Mouse (Mus musculus) gastrocnemius, postnatal 36 days (tissue): ENCODE results near the gene 1600002K03Rik. TPM values are rescaled to one million over a fixed set of nuclear protein-coding genes. Genes with fewer than 3 reads are reported as not detected.

Experiments used
- DNase-seq, 2 experiments: peaks; one replicate each; pipeline ENCODE4 v3.0.0; 2022
- intact Hi-C: fragments of 180-260 bp; cut with DNase I; formaldehyde crosslinking; loops from one replicate; pipeline ENCODE4 v1.15.1; 2025
- total RNA-seq, 2 experiments: library from RNA; stranded (reverse); gene quantifications; 2 replicates each; pipeline ENCODE4 v1.2.3; 2021

1600002K03Rik gene
- total RNA-seq, 2 experiments from 2014 or later = 4.7 to 5.1 TPM

DNA sequence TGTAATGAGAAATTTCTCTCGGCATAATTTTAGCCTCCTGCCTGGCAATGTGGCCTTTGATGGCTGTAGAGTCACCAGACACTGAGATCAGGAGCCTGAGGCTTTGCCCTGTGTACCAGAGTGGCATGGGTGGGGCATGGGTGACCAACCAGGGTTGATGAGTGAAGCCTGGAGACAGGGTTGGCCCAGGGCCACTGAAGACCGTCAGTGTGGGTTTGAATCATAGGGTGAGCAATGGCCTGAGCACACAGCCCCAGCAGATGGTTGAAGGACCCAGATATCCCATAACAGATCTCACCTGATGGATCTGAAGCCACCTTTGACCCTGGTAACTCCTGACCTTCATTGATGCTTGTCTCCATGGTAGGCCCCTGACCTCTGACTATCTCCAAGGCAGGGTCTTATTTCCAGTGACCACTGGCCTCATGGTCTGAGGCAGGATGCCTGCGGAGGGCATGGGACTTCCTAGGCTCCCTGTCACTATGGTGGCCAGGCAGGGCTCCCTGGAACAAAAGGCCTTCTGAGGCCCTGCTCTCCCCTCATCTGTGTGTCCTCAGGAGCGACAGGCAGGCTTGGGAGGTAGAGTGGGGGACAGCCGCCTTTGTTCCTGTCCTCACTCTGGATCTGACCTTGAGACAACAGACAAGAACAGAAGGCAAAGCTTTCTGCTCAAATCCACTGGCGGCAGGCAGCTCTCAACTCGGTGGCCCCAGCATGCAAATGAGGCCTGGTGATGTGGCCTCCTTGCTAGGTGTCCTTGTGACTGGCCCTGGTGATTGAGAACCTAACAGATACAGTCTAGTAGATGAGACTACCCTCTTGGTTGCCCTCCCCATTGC is 4.9 kb downstream of the 1600002K03Rik start:
- no peak for DNase-seq
- intact Hi-C loops = no loop called here

DNA sequence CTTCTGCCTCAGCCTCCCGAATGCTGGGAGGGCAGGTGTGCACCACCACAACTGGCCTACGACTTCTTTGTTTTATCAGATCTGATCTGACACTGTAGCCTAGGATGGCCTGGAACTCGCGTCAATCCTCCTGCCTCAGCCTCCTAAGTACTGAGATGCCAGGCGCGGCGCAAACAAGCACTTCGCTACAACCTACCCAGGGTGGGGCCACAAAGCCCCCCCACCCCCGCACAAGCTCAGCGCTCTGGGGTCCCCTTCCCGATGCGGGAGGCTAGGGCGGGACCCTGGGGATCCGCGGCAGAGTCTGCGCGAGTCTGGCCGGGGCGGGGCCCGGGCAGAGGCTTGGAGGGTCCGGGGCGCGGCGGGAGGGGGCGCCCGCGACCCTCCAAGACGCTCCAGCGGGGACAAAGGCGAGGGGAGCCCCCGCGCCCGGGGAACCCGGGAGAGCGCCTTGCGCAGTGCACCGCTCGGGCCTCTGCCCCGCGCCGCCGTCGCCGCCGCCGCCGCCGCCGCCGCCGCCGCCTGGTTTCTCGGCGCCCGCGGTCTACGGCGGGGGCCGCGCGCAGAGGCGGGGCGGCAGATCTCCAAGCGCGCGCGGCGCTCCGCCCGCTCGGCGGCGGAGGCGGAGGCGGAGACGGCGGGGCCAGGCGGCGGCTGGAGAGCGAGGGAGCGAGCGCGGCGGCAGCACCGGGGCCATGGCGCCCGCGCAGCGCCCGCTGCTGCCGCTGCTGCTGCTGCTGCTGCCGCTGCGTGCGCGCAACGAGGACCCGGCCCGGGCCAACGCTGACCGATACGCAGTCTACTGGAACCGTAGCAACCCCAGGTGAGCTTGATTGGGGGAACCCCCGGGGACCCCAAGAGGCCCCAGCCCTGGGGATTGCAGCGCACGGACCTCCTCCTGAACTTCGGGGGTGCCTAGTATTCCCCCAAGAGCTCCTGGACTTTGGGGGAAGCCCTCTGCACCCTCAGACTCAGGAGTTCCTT is 6.6 kb downstream of the 1600002K03Rik start, which contains the start of gene Efna2:
TSS of gene Efna2 (plus strand) at position 415 of the 984 bp plus-strand sequence.
- intact Hi-C loops = no loop called here

DNA sequence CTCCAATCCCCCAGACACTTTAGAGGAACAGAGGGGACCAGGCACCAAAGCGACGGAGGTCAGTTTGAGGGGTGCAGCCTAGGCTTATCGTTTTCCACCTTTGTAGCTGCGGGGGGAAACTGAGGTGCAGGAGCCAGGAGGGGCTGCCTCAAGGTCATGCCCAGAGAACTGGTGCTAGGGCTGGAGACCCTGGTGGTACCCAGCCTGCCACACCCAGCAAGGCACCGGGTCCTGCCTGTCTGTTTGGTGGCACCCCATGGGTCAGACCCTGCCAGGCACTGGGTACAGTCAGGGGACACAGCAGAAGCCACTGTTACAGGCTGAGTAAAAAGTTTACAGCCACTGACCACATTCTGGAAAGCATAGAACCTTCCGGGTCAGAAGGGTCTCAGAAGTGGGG is 7.5 kb downstream of the 1600002K03Rik start:
- no peak for DNase-seq
- intact Hi-C loops = no loop called here

More for the DNA sequence above, 6.6 kb downstream of the 1600002K03Rik start, which contains the start of gene Efna2:
- no peak for DNase-seq

- intact Hi-C loops = no loop called here
- no peak for DNase-seq
Observed at GRCm38 (mm10) chr10:80180823-80181222, 8.1 kb downstream of the 1600002K03Rik start.

DNA sequence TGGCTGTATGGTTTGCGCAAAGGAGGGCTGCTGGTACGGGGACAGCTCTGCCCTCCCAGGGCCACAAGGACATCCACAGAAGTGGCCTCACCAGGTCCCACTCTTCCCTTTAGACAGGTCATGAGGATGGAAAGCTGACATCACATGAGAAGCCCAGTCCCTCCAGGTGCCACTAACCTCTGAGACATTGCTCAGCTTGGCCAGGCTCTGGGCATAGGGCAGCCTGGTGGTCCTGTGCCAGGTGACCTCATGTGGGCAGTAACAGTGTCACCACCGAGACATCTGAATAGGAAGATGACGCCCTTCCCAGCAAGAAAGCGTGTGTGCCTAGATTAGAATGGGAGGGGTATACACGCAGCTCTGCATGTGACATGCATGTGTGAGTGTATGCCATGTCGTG is 9.8 kb downstream of the 1600002K03Rik start:
- intact Hi-C loops = no loop called here
- DNase-seq = no peak

DNA sequence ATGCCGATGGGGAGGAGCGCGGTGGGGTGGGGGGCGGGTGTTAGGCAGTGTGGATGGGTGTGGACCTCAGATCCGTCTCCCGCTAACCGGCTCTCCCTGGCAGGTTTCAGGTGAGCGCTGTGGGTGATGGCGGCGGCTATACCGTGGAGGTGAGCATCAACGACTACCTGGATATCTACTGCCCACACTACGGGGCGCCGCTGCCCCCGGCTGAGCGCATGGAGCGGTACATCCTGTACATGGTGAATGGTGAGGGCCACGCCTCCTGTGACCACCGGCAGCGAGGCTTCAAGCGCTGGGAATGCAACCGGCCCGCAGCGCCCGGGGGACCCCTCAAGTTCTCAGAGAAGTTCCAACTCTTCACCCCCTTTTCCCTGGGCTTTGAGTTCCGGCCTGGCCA is 13.9 kb downstream of the 1600002K03Rik start:
- no peak for DNase-seq
- intact Hi-C loops = no loop called here

DNA sequence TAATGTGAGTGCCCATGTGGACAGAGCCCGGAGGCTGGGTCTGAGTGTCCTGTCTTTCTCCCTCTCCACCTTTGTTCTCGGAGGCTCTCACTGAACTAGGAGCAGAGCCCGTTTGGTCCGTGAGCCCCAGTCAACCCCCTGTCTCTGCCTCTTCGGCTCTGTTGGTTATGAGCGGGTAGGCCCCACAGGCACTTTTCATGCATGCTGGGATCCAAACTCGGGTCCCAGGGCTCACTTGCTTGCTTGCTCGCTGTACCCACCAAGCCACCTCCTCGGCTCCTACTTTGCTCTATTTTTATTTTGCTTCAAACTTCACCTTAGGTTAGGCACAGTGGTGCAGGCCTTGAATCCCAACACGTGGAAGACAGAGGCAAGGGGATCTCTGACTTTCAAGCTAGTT is 15.0 kb downstream of the 1600002K03Rik start:
- intact Hi-C loops = no loop called here
- DNase-seq = no peak

- intact Hi-C loops = no loop called here
- no peak for DNase-seq
Observed at GRCm38 (mm10) chr10:80188453-80189024, 15.8 kb downstream of the 1600002K03Rik start.

GRCm38 (mm10) chr10:80189999-80190398 is 17.3 kb downstream of the 1600002K03Rik start:
- intact Hi-C loops = no loop called here
- no peak for DNase-seq

GRCm38 (mm10) chr10:80190491-80191051 is 17.8 kb downstream of the 1600002K03Rik start:
- DNase-seq = no peak
- intact Hi-C loops = no loop called here

DNA sequence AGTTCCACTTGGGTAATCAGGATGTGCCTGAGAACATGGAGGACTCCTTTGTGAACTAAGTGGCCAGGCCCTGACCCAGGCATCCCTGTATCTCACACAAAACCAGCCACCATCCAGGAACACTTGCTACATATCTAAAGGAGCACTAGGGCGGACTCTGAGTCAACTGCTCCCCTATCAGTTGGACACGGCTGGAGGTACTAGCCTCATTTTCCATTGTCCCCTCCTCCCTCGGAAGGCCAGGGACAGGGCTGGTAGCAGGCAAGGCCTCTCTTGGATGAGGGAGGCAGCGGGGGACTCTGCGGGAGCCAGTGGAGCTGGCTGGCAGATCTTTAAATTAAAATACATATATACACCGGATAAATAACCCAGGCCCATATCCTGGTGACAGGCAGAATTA is 21.2 kb downstream of the 1600002K03Rik start:
- intact Hi-C loops = no loop called here
- no peak for DNase-seq

DNA sequence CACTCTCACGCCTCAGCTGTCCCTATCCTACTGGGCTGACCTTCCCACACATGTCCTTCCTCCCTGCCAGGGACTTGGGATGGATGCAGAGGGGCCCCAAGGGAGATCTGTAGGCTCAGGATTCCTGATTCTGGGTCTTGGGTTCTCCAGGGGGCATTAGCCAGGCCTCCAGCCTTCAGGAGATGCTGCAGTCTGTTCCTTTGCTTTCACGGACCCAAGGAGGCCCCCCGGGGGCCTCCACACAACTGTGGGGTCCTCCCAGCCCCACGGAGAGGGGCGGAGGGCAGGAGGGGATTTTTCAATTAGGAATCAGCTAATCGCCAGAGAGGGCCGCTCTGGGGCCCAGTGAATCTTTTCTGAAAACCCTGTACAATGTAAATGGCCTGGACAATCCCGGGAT is 21.7 kb downstream of the 1600002K03Rik start:
- intact Hi-C loops = no loop called here

DNA sequence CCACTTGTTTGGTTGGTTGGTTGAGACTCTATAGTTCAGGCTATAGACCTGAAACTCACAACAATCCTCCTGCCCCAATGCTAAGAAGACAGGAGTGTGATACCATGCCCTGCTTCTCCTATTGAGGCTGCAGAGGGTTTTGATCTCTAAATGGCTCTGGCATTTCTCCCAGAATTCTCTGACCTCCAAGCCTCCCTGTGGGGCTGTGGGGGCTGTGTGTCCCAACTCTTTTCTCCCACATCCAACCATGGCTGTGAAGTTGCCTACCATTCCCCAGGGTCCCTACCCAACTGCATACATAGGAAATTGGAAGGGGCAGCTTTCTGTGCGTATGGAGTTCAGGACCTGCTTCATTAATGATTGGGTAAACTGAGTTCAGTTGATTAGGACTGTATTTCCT is 23.4 kb downstream of the 1600002K03Rik start:
- no peak for DNase-seq
- intact Hi-C loops = no loop called here

More for the DNA sequence above, 21.7 kb downstream of the 1600002K03Rik start:
- no peak for DNase-seq

GRCm38 (mm10) chr10:80196778-80197581 is 24.2 kb downstream of the 1600002K03Rik start:
- intact Hi-C loops = no loop called here
- DNase-seq = no peak

DNA sequence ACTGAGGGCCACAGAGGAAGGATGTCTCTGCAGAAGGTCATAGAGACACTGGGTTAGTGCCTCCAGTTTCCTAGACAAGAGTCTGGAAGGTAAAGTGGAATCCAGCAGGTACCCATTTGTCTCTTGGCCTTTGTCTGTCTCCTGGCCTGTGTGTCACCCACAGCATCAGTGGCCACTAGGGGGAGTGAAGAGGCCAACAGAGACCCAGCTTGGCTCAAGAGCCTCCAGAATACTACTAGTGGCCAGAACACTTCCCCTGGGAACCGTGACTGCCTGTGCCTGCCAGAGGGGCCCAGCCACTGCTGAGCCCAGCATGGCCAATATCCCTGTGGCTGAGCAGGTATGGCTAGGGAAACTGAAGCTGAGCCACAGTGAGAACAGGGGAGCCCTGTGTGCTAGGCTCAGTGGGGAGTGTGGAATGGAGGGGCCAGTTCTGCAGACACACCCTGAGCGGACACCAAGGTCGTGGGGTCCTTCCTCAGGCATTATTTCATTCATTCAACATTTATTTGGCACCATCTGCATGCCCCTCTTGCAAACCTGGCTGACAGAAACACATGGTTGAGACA is 26.8 kb downstream of the 1600002K03Rik start:
- intact Hi-C loops = loop anchor here (1.0 kb wide), 1 partner anchor 46 kb away; no protein-coding TSS in a partner anchor
- peak; percentile 57 to 84 for DNase-seq

- no peak for DNase-seq
- intact Hi-C loops = no loop called here
Observed at GRCm38 (mm10) chr10:80200485-80200884, 27.7 kb downstream of the 1600002K03Rik start.

- intact Hi-C loops = no loop called here
Observed at GRCm38 (mm10) chr10:80204055-80204454, 31.3 kb downstream of the 1600002K03Rik start.

GRCm38 (mm10) chr10:80207201-80207600 is 34.5 kb downstream of the 1600002K03Rik start:
- intact Hi-C loops = no loop called here
- no peak for DNase-seq

More at GRCm38 (mm10) chr10:80204055-80204454, 31.3 kb downstream of the 1600002K03Rik start:
- no peak for DNase-seq

DNA sequence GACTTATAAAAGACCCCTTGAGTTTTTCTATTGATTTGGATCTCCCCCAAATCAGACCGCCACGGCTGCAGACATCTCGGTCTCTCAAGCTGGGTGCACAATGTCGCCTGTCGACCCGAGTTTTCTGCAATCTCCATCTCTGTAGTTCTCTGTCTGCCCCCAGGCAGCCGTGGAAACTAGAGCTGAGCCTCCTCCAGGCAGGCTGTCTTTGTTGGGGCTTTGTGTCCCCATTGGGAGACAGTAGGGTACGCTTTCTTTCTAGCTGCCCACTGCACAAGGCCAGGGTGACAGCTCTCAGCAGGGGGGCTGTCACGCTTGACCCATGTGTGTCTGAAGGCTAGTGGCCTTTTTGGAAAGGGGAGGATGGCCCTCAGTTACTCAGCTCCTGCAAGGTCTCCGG is 34.9 kb downstream of the 1600002K03Rik start:
- no peak for DNase-seq
- intact Hi-C loops = no loop called here
